Mouse (Mus musculus) CH12.LX (cell line): ENCODE results near the gene Pik3c2g. TPM values are rescaled to one million over a fixed set of nuclear protein-coding genes. Genes with fewer than 3 reads are reported as not detected.

Source experiments
- DNase-seq: peaks from one replicate; pipeline ENCODE4 v3.0.0-alpha.2; 2013; ENCODE audit errors: extremely low read depth
- H3K27ac ChIP-seq: 2 replicates; pipeline ENCODE4 v1.5.1; 2012; ENCODE audit warnings: low read depth, mild to moderate bottlenecking, control low read depth, moderate library complexity; ENCODE audit not compliant: insufficient read depth
- H3K27me3 ChIP-seq: replicated peaks from 2 replicates; pipeline ENCODE3; 2012; ENCODE audit warnings: inconsistent platforms
- H3K36me3 ChIP-seq, 2 experiments: replicated peaks in 1 of 2; 2 replicates each; pipeline versions ENCODE3 to v1.6.1; 2012; ENCODE audit warnings: inconsistent platforms in 1 of 2, low read length in 1 of 2, mild to moderate bottlenecking in 1 of 2, mixed read lengths in 1 of 2, moderate library complexity in 1 of 2; ENCODE audit not compliant: control insufficient read depth in 1 of 2, insufficient read depth in 1 of 2
- H3K4me1 ChIP-seq, 2 experiments: 2 replicates each; pipeline ENCODE4 v1.6.1; 2012; ENCODE audit warnings: inconsistent platforms in 1 of 2, moderate library complexity in 1 of 2; ENCODE audit not compliant: insufficient read depth in 2 of 2, control insufficient read depth in 1 of 2
- H3K4me2 ChIP-seq: 2 replicates; pipeline ENCODE4 v1.6.1; 2012; ENCODE audit warnings: low read depth, mild to moderate bottlenecking, control low read depth; ENCODE audit not compliant: poor library complexity, insufficient read depth, severe bottlenecking
- H3K4me3 ChIP-seq, 3 experiments: fragments of 150-350 bp in 1 of 3; sonication (generic) in 1 of 3; replicated peaks in 1 of 3; 2 replicates each; pipeline versions ENCODE3 to v1.5.1; 2011 to 2012; ENCODE audit warnings: low read depth in 2 of 3, low read length in 2 of 3, mild to moderate bottlenecking in 2 of 3, moderate library complexity in 2 of 3, control low read depth in 1 of 3, improper control_type of control experiment in 1 of 3, inconsistent platforms in 1 of 3, mixed read lengths in 1 of 3; ENCODE audit not compliant: poor library complexity in 1 of 3
- H3K79me2 ChIP-seq: replicated peaks from 2 replicates; pipeline ENCODE4 v1.6.1; 2012; ENCODE audit warnings: mild to moderate bottlenecking, moderate library complexity; ENCODE audit not compliant: control insufficient read depth, poor library complexity, insufficient read depth, severe bottlenecking; ENCODE audit errors: extremely low read depth
- H3K9ac ChIP-seq: 2 replicates; pipeline ENCODE4 v1.6.1; 2012; ENCODE audit warnings: low read depth, mild to moderate bottlenecking, control low read depth, moderate library complexity; ENCODE audit not compliant: insufficient read depth
- H3K9me3 ChIP-seq: replicated peaks from 2 replicates; pipeline ENCODE3; 2012; ENCODE audit warnings: low read length, inconsistent platforms, mixed read lengths
- CTCF ChIP-seq, 2 experiments: IDR thresholded peaks in 1 of 2; conservative IDR thresholded peaks in 1 of 2; 2 replicates each; pipeline ENCODE4 v1.5.1; 2011 to 2012; ENCODE audit warnings: low read depth in 2 of 2, low read length in 2 of 2, improper control_type of control experiment in 1 of 2, inconsistent platforms in 1 of 2, mild to moderate bottlenecking in 1 of 2, moderate library complexity in 1 of 2
- E2F4 ChIP-seq: IDR thresholded peaks from 2 replicates; pipeline ENCODE4 v1.6.1; 2011; ENCODE audit warnings: low read depth, low read length, improper control_type of control experiment; ENCODE audit not compliant: insufficient replicate concordance
- EP300 ChIP-seq: IDR thresholded peaks from 2 replicates; pipeline ENCODE4 v1.6.1; 2011; ENCODE audit warnings: low read length, improper control_type of control experiment
- IRF4 ChIP-seq: IDR thresholded peaks from 2 replicates; pipeline ENCODE4 v1.6.1; 2014; ENCODE audit warnings: low read depth, mild to moderate bottlenecking, inconsistent platforms, low read length, improper control_type of control experiment
- JUN ChIP-seq: IDR thresholded peaks from 2 replicates; pipeline ENCODE4 v1.6.1; 2011; ENCODE audit warnings: low read depth, mild to moderate bottlenecking, low read length, improper control_type of control experiment, moderate library complexity; ENCODE audit not compliant: insufficient read depth
- MAFK ChIP-seq: IDR thresholded peaks from 2 replicates; pipeline ENCODE4 v1.6.1; 2011; ENCODE audit warnings: low read length, improper control_type of control experiment; ENCODE audit not compliant: insufficient replicate concordance
- MAX ChIP-seq: IDR thresholded peaks from 2 replicates; pipeline ENCODE4 v1.6.1; 2011; ENCODE audit warnings: low read length, improper control_type of control experiment
- MXI1 ChIP-seq: IDR thresholded peaks from 2 replicates; pipeline ENCODE4 v1.6.1; 2011; ENCODE audit warnings: mild to moderate bottlenecking, low read depth, low read length, improper control_type of control experiment
- NRF1 ChIP-seq: IDR thresholded peaks from 2 replicates; pipeline ENCODE4 v1.6.1; 2014; ENCODE audit warnings: low read depth, mild to moderate bottlenecking, inconsistent platforms, low read length, improper control_type of control experiment, moderate library complexity
- RAD21 ChIP-seq: IDR thresholded peaks from 2 replicates; pipeline ENCODE4 v1.6.1; 2011; ENCODE audit warnings: low read depth, mild to moderate bottlenecking, low read length, improper control_type of control experiment, moderate library complexity
- SIN3A ChIP-seq: IDR thresholded peaks from 2 replicates; pipeline ENCODE4 v1.6.1; 2012; ENCODE audit warnings: low read length, improper control_type of control experiment, inconsistent platforms
- USF2 ChIP-seq: conservative IDR thresholded peaks from 2 replicates; pipeline ENCODE4 v1.6.1; 2011; ENCODE audit warnings: low read depth, low read length, improper control_type of control experiment
- ZC3H11A ChIP-seq: IDR thresholded peaks from 2 replicates; pipeline ENCODE4 v1.6.1; 2012; ENCODE audit warnings: low read depth, mild to moderate bottlenecking, inconsistent platforms, low read length, improper control_type of control experiment
- ZKSCAN1 ChIP-seq: IDR thresholded peaks from 2 replicates; pipeline ENCODE4 v1.6.1; 2012; ENCODE audit warnings: low read depth, inconsistent platforms, low read length, improper control_type of control experiment, borderline replicate concordance
- ZNF384 ChIP-seq: IDR thresholded peaks from 2 replicates; pipeline ENCODE4 v1.6.1; 2012; ENCODE audit warnings: low read depth, low read length, improper control_type of control experiment, inconsistent platforms
- dilution Hi-C: fragments of 300-500 bp; cut with MboI; formaldehyde crosslinking; loops from 2 replicates; pipeline ENCODE4 v1.14.3; 2020; ENCODE audit warnings: low sequenced_read_pairs; ENCODE audit not compliant: extremely low pct_unique_long_range_greater_than_20kb, extremely low pct_ligation_motif_present
- in situ Hi-C: fragments of 300-500 bp; cut with MboI; formaldehyde crosslinking; loops from 3 replicates; pipeline ENCODE4 v1.14.3; 2019; ENCODE audit warnings: low sequenced_read_pairs, low pct_ligation_motif_present, low pct_unique_long_range_greater_than_20kb, mixed read lengths
- polyA plus RNA-seq: library from polyadenylated mRNA; unstranded; fragments of >175 nt; gene quantifications from 2 replicates; pipeline ENCODE4 v1.2.1, GENCODE M21; 2012; ENCODE audit warnings: low read depth; ENCODE audit not compliant: insufficient read length
- total RNA-seq, 2 experiments: library from RNA; depleted of rRNA; stranded (reverse); fragments of 300-350 nt in 1 of 2; fragments of >200 nt in 1 of 2; gene quantifications; 2 replicates each; pipeline ENCODE4 v1.2.3; 2012 to 2014

Gene Pik3c2g
- total and polyA plus RNA-seq, 3 experiments = not detected

DNA sequence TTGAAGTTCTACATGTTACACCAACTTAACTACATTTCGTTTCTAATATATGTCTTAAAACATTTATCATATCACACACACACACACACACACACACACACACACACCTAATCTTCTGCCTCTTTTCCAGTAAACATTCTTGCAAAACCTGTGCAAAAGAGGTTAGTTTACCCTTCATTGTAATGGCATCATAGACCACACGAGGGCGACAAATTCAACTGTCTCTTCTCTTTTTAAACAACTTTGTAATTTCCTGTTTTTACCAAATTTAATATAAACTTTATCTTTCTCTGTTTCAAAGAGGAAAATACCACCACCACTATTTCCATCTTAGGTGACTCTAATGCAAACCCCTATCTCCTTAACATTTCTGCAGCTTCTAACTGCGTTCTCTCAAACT lies 68.4 kb downstream of the Pik3c2g start:
- no peaks in the 10 kb centered on the region for H3K36me3 ChIP-seq
- no peaks in the 10 kb centered on the region for H3K4me1 ChIP-seq
- no peak overlapping the region for H3K9ac ChIP-seq
- H3K79me2 ChIP-seq = no peaks in the 10 kb centered on the region
- in situ Hi-C loops = no loop called here
- H3K4me3 ChIP-seq = no peak overlapping the region
- no peak for DNase-seq
- no peak overlapping the region for H3K27ac ChIP-seq
- dilution Hi-C loops = no loop called here
- H3K4me2 ChIP-seq = no peak overlapping the region
- TF ChIP-seq NRF1 = no peak
- no peak for TF ChIP-seq JUN
- TF ChIP-seq E2F4 = no peak
- TF ChIP-seq IRF4 = no peak
- no peak for TF ChIP-seq USF2
- peak in 1 of 2 experiments; percentile 25; a peak in 2 of 4 replicates for TF ChIP-seq CTCF (conservative IDR thresholded peaks at IDR 0.05 in 1 of 2, IDR thresholded peaks at IDR 0.05 in 1 of 2; ENCODE audit: low read depth in 2 of 2, low read length in 2 of 2)
- TF ChIP-seq SIN3A = no peak
- no peak for TF ChIP-seq ZC3H11A
- no peak for TF ChIP-seq EP300
- peak; percentile 0 for TF ChIP-seq RAD21
- TF ChIP-seq ZKSCAN1 = no peak
- TF ChIP-seq MXI1 = no peak
- no peak for TF ChIP-seq MAFK
- H3K27me3 ChIP-seq = no peaks in the 10 kb centered on the region
- H3K9me3 ChIP-seq = peaks cover 50% of the 10 kb centered on the region

GRCm38 (mm10) chr6:139662462-139662861 lies 75.4 kb downstream of the Pik3c2g start:
- Histone ChIP-seq H3K9me3 (peaks cover 36% of the 10 kb centered on the region), H3K79me2 (no peaks in the 10 kb centered on the region), H3K4me2 (no peak overlapping the region), H3K27ac (no peak overlapping the region), H3K4me3 (no peak overlapping the region), H3K9ac (no peak overlapping the region), H3K4me1 (no peaks in the 10 kb centered on the region), H3K36me3 (no peaks in the 10 kb centered on the region), H3K27me3 (no peaks in the 10 kb centered on the region)
- no peak for DNase-seq
- dilution Hi-C loops = no loop called here
- no peak for TF ChIP-seq ZNF384
- no peak for TF ChIP-seq MAX
- TF ChIP-seq CTCF (conservative IDR thresholded peaks at IDR 0.05 in 1 of 2, IDR thresholded peaks at IDR 0.05 in 1 of 2; ENCODE audit: low read depth in 2 of 2, low read length in 2 of 2) = 0 out of 4 replicates have a peak, but pooled peaks of 1 of the 2 experiments have one; percentile 1
- in situ Hi-C loops = no loop called here
